17 mouse cellular contexts compared by ENCODE assay signal in the genomic region with DNA sequence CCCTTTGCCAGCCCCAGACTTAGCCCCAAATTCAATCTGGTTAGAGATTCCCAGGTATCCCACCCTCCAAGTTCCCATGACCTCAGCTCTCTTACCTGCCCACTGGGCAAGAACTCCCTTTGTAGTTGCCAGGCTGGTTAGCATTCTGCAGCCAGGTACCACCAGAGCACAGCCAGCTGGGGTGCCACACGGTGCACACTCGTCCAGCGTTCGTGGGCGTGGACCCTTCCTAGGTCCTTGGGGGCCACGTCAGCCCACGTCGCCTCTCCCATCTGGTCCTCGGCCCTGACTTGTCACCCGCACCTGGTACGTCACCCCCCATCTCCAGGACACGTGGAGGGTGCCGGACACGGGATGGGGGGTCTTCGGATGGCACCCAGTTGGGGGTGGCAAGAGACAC. TPM values are rescaled to one million over a fixed set of nuclear protein-coding genes. Genes with fewer than 3 reads are reported as not detected.
DNase-seq lines count a peak whose midpoint lies in the region; ATAC-seq and TF ChIP-seq lines count a peak whose summit lies in the region.
"Had no signal": no experiment of that assay in that cellular context is flagged by ENCODE, and none has a peak within 500 bp of the region (broad histone marks: within the 10 kb centered on the region; RNA-seq: fewer than 3 reads in every experiment).

No protein-coding gene starts in this region.

- ATAC-seq in forebrain, embryonic 12.5 days (ENCODE audit: low FRiP score): no peak
- no peak for ATAC-seq in forebrain, embryonic 11.5 days (replicated peaks; ENCODE audit: low FRiP score)
- no peak for ATAC-seq in midbrain, postnatal 0 days (ENCODE audit: low FRiP score)
- ATAC-seq in forebrain, embryonic 14.5 days: no peak
- no peak for ATAC-seq in hindbrain, postnatal 0 days

- peaks cover 29% of the 10 kb centered on the region for H3K4me1 ChIP-seq in forebrain, embryonic 12.5 days
- H3K4me1 ChIP-seq in forebrain, embryonic 11.5 days (replicated peaks; ENCODE audit: control insufficient read depth, insufficient read depth, low read length): 0 out of 2 replicates have a peak, but pooled peaks cover 2% of the 10 kb centered on the region
- peaks cover 32% of the 10 kb centered on the region for H3K4me1 ChIP-seq in midbrain, embryonic 10.5 days
- H3K4me1 ChIP-seq in midbrain, postnatal 0 days (ENCODE audit: insufficient read depth, low read length): 0 out of 2 replicates have a peak, but pooled peaks cover 4% of the 10 kb centered on the region
- H3K4me1 ChIP-seq in forebrain, embryonic 14.5 days (ENCODE audit: control insufficient read depth, insufficient read depth, low read length): peaks cover 14% of the 10 kb centered on the region
- H3K4me1 ChIP-seq in hindbrain, postnatal 0 days (ENCODE audit: insufficient read depth, low read length): peaks cover 15% of the 10 kb centered on the region

- no peak overlapping the region for H3K4me2 ChIP-seq in forebrain, embryonic 12.5 days
- H3K4me2 ChIP-seq in forebrain, embryonic 11.5 days (ENCODE audit: low read depth, low read length, severe bottlenecking): no peak overlapping the region
- no peak overlapping the region for H3K4me2 ChIP-seq in midbrain, postnatal 0 days (ENCODE audit: low read depth, low read length, poor library complexity, severe bottlenecking)
- H3K4me2 ChIP-seq in forebrain, embryonic 14.5 days (ENCODE audit: low read length): peak overlapping the region; percentile 41; the same call in 1 of the 2 replicates
- H3K4me2 ChIP-seq in hindbrain, postnatal 0 days (ENCODE audit: low read depth, low read length): peak overlapping the region; percentile 50
- H3K4me2 ChIP-seq: heart, embryonic 13.5 days had no signal

- no peak for DNase-seq in forebrain, embryonic 11.5 days (ENCODE audit: low spot score)
- no peak for DNase-seq in midbrain, embryonic 10.5 days (ENCODE audit: low spot score)
- no peak for DNase-seq in midbrain, postnatal 0 days (ENCODE audit: low spot score)
- DNase-seq in forebrain, embryonic 14.5 days (ENCODE audit: low spot score): no peak
- no peak for DNase-seq in hindbrain, postnatal 0 days (ENCODE audit: low spot score)
- DNase-seq in adrenal gland, postnatal 36 days: no peak
- no peak for DNase-seq in kidney, postnatal 25 days
- DNase-seq: embryo, embryonic 11 days; heart, postnatal 4 days; kidney, adult 18-20 months; lung, postnatal 36 days; spleen, adult 18-20 months; thymus, postnatal 14 days had no signal

- H3K4me3 ChIP-seq in forebrain, embryonic 12.5 days (replicated peaks): no peak overlapping the region
- no peak overlapping the region for H3K4me3 ChIP-seq in forebrain, embryonic 11.5 days (ENCODE audit: low read depth, low read length)
- no peak overlapping the region for H3K4me3 ChIP-seq in midbrain, embryonic 10.5 days
- no peak overlapping the region for H3K4me3 ChIP-seq in midbrain, postnatal 0 days (ENCODE audit: low read depth, low read length)
- H3K4me3 ChIP-seq in forebrain, embryonic 14.5 days (ENCODE audit: low read depth, low read length): no peak overlapping the region
- no peak overlapping the region for H3K4me3 ChIP-seq in hindbrain, postnatal 0 days (ENCODE audit: low read length)
- H3K4me3 ChIP-seq: heart, embryonic 13.5 days; midbrain, embryonic 15.5 days; neural tube, embryonic 13.5 days had no signal

- peaks cover 19% of the 10 kb centered on the region; the same call in 1 of the 2 replicates for H3K27me3 ChIP-seq in forebrain, embryonic 12.5 days
- no peaks in the 10 kb centered on the region; the same call in 1 of the 2 replicates for H3K27me3 ChIP-seq in forebrain, embryonic 11.5 days (ENCODE audit: control insufficient read depth, insufficient read depth, low read length)
- peaks cover 52% of the 10 kb centered on the region for H3K27me3 ChIP-seq in midbrain, embryonic 10.5 days (ENCODE audit: low read depth, poor library complexity, severe bottlenecking)
- no peaks in the 10 kb centered on the region for H3K27me3 ChIP-seq in midbrain, postnatal 0 days (ENCODE audit: insufficient read depth, low read length)
- no peaks in the 10 kb centered on the region for H3K27me3 ChIP-seq in forebrain, embryonic 14.5 days (replicated peaks; ENCODE audit: control insufficient read depth, insufficient read depth, low read length)
- H3K27me3 ChIP-seq in hindbrain, postnatal 0 days (ENCODE audit: insufficient read depth, low read length): no peaks in the 10 kb centered on the region

- H3K9me3 ChIP-seq in forebrain, embryonic 12.5 days: no peaks in the 10 kb centered on the region
- H3K9me3 ChIP-seq in forebrain, embryonic 11.5 days (ENCODE audit: control insufficient read depth, low read length): no peaks in the 10 kb centered on the region
- no peaks in the 10 kb centered on the region for H3K9me3 ChIP-seq in midbrain, embryonic 10.5 days (replicated peaks)
- no peaks in the 10 kb centered on the region for H3K9me3 ChIP-seq in midbrain, postnatal 0 days (ENCODE audit: low read length)
- H3K9me3 ChIP-seq in forebrain, embryonic 14.5 days (replicated peaks; ENCODE audit: control insufficient read depth, low read length): no peaks in the 10 kb centered on the region
- H3K9me3 ChIP-seq in hindbrain, postnatal 0 days (ENCODE audit: low read length): no peaks in the 10 kb centered on the region
- H3K9me3 ChIP-seq: heart, embryonic 13.5 days; midbrain, embryonic 15.5 days; neural tube, embryonic 13.5 days had no signal

- peak overlapping the region; percentile 40; the same call in 1 of the 2 replicates for H3K9ac ChIP-seq in forebrain, embryonic 12.5 days
- H3K9ac ChIP-seq in forebrain, embryonic 11.5 days (ENCODE audit: low read length): no peak overlapping the region
- no peak overlapping the region for H3K9ac ChIP-seq in midbrain, postnatal 0 days (replicated peaks; ENCODE audit: low read length, poor library complexity, severe bottlenecking)
- H3K9ac ChIP-seq in forebrain, embryonic 14.5 days (ENCODE audit: low read length): no peak overlapping the region
- 0 out of 2 replicates have a peak overlapping the region, but pooled peaks have one; percentile 41 for H3K9ac ChIP-seq in hindbrain, postnatal 0 days (replicated peaks; ENCODE audit: low read length)

- 85% methylated on average over 15 of the region's 15 CpGs for WGBS in forebrain, embryonic 12.5 days
- 78% methylated on average over 15 of the region's 15 CpGs for WGBS in forebrain, embryonic 11.5 days
- WGBS in midbrain, embryonic 10.5 days: 88% methylated on average over 15 of the region's 15 CpGs
- WGBS in midbrain, postnatal 0 days: 83% methylated on average over 15 of the region's 15 CpGs
- WGBS in forebrain, embryonic 14.5 days: 73% methylated on average over 15 of the region's 15 CpGs
- 71% methylated on average over 15 of the region's 15 CpGs for WGBS in hindbrain, postnatal 0 days

- no peak for TF ChIP-seq CTCF in midbrain, postnatal 0 days (IDR thresholded peaks at IDR 0.05)
- TF ChIP-seq CTCF in hindbrain, postnatal 0 days (IDR thresholded peaks at IDR 0.05; ENCODE audit: low read depth): no peak

- no peak overlapping the region for H3K27ac ChIP-seq in forebrain, embryonic 12.5 days
- H3K27ac ChIP-seq in forebrain, embryonic 11.5 days (ENCODE audit: low read depth, low read length): no peak overlapping the region
- peak overlapping the region; percentile 28; the same call in 1 of the 2 replicates for H3K27ac ChIP-seq in midbrain, embryonic 10.5 days (replicated peaks)
- no peak overlapping the region for H3K27ac ChIP-seq in midbrain, postnatal 0 days (ENCODE audit: low read depth, low read length)
- H3K27ac ChIP-seq in forebrain, embryonic 14.5 days (ENCODE audit: low read depth, low read length): peak overlapping the region; percentile 63; the same call in 1 of the 2 replicates
- 0 out of 2 replicates have a peak overlapping the region, but pooled peaks have one; percentile 15 for H3K27ac ChIP-seq in hindbrain, postnatal 0 days
- H3K27ac ChIP-seq: heart, embryonic 13.5 days; midbrain, embryonic 15.5 days; neural tube, embryonic 13.5 days had no signal

- H3K36me3 ChIP-seq in forebrain, embryonic 12.5 days (replicated peaks): no peaks in the 10 kb centered on the region
- no peaks in the 10 kb centered on the region for H3K36me3 ChIP-seq in forebrain, embryonic 11.5 days (ENCODE audit: control insufficient read depth, insufficient read depth, low read length)
- H3K36me3 ChIP-seq in midbrain, embryonic 10.5 days: no peaks in the 10 kb centered on the region
- no peaks in the 10 kb centered on the region for H3K36me3 ChIP-seq in midbrain, postnatal 0 days (ENCODE audit: insufficient read depth, low read length)
- no peaks in the 10 kb centered on the region for H3K36me3 ChIP-seq in forebrain, embryonic 14.5 days (ENCODE audit: control insufficient read depth, insufficient read depth, low read length)
- H3K36me3 ChIP-seq in hindbrain, postnatal 0 days (ENCODE audit: insufficient read depth, low read length): no peaks in the 10 kb centered on the region
- H3K36me3 ChIP-seq: heart, embryonic 13.5 days; midbrain, embryonic 15.5 days; neural tube, embryonic 13.5 days had no signal

RNA-seq across cellular contexts. Expression of a gene that starts 0.4 kb away (rescaled TPM):
- polyA plus RNA-seq in forebrain, embryonic 12.5 days (2016; fragmentation: Nextera tagmentation; extraction: Ambion mirVana): 0.32 and 0.35 TPM in 2 replicates
- polyA plus RNA-seq in forebrain, embryonic 11.5 days (2014; fragmentation: Nextera tagmentation; extraction: Ambion mirVana): 0.09 TPM in 1 of 2 replicates, not detected in the other
- 0.02 TPM in 1 of 2 replicates, not detected in the other for polyA plus RNA-seq in midbrain, embryonic 10.5 days (2016; fragmentation: Nextera tagmentation; extraction: Ambion mirVana)
- total RNA-seq in midbrain, postnatal 0 days (2014; rRNA removed): 1.1 and 2.4 TPM in 2 replicates
- polyA plus RNA-seq in midbrain, postnatal 0 days (2015; fragmentation: Nextera tagmentation; extraction: Ambion mirVana): 0.49 and 0.65 TPM in 2 replicates
- 0.64 and 0.91 TPM in 2 replicates for polyA plus RNA-seq in forebrain, embryonic 14.5 days (2014; fragmentation: Nextera tagmentation; extraction: Ambion mirVana)
- 3.1 and 4.0 TPM in 2 replicates for total RNA-seq in hindbrain, postnatal 0 days (2014; rRNA removed)
- 0.97 and 1.0 TPM in 2 replicates for polyA plus RNA-seq in hindbrain, postnatal 0 days (2015; fragmentation: Nextera tagmentation; extraction: Ambion mirVana)
- total RNA-seq in adrenal gland, postnatal 36 days (2021): under 1 TPM; 0.30 to 0.70 TPM
- polyA plus RNA-seq: heart, embryonic 13.5 days had no signal

RNA-seq across cellular contexts. Expression of a gene that starts 12.8 kb away (rescaled TPM):
- 6.2 and 7.6 TPM in 2 replicates for polyA plus RNA-seq in forebrain, embryonic 12.5 days (2016; fragmentation: Nextera tagmentation; extraction: Ambion mirVana)
- polyA plus RNA-seq in forebrain, embryonic 11.5 days (2014; fragmentation: Nextera tagmentation; extraction: Ambion mirVana): 10.0 and 12.1 TPM in 2 replicates
- 10.0 and 11.0 TPM in 2 replicates for polyA plus RNA-seq in midbrain, embryonic 10.5 days (2016; fragmentation: Nextera tagmentation; extraction: Ambion mirVana)
- total RNA-seq in midbrain, postnatal 0 days (2014; rRNA removed): 2.4 and 2.7 TPM in 2 replicates
- 8.6 and 10.4 TPM in 2 replicates for polyA plus RNA-seq in midbrain, postnatal 0 days (2015; fragmentation: Nextera tagmentation; extraction: Ambion mirVana)
- polyA plus RNA-seq in forebrain, embryonic 14.5 days (2014; fragmentation: Nextera tagmentation; extraction: Ambion mirVana): 7.8 and 8.6 TPM in 2 replicates
- total RNA-seq in hindbrain, postnatal 0 days (2014; rRNA removed): 3.1 and 6.1 TPM in 2 replicates
- polyA plus RNA-seq in hindbrain, postnatal 0 days (2015; fragmentation: Nextera tagmentation; extraction: Ambion mirVana): 10.0 and 10.2 TPM in 2 replicates
- total RNA-seq in adrenal gland, postnatal 36 days (2021): 10 to 100 TPM; 38.1 to 40.7 TPM

RNA-seq across cellular contexts. Expression of a gene that starts 28.5 kb away (rescaled TPM):
- polyA plus RNA-seq in forebrain, embryonic 12.5 days (2016; fragmentation: Nextera tagmentation; extraction: Ambion mirVana): 2.6 and 4.6 TPM in 2 replicates
- 5.7 and 9.4 TPM in 2 replicates for polyA plus RNA-seq in forebrain, embryonic 11.5 days (2014; fragmentation: Nextera tagmentation; extraction: Ambion mirVana)
- 9.1 and 9.5 TPM in 2 replicates for polyA plus RNA-seq in midbrain, embryonic 10.5 days (2016; fragmentation: Nextera tagmentation; extraction: Ambion mirVana)
- 1.7 and 2.6 TPM in 2 replicates for total RNA-seq in midbrain, postnatal 0 days (2014; rRNA removed)
- polyA plus RNA-seq in midbrain, postnatal 0 days (2015; fragmentation: Nextera tagmentation; extraction: Ambion mirVana): 4.3 and 4.9 TPM in 2 replicates
- polyA plus RNA-seq in forebrain, embryonic 14.5 days (2014; fragmentation: Nextera tagmentation; extraction: Ambion mirVana): 3.5 and 5.9 TPM in 2 replicates
- 2.0 and 3.4 TPM in 2 replicates for total RNA-seq in hindbrain, postnatal 0 days (2014; rRNA removed)
- 5.0 and 6.8 TPM in 2 replicates for polyA plus RNA-seq in hindbrain, postnatal 0 days (2015; fragmentation: Nextera tagmentation; extraction: Ambion mirVana)
- 1 to 10 TPM; 3.3 to 3.7 TPM for total RNA-seq in adrenal gland, postnatal 36 days (2021)

RNA-seq across cellular contexts. Expression of a gene that starts 49.0 kb away (rescaled TPM):
- polyA plus RNA-seq in forebrain, embryonic 12.5 days (2016; fragmentation: Nextera tagmentation; extraction: Ambion mirVana): not detected in 2 replicates
- polyA plus RNA-seq in forebrain, embryonic 11.5 days (2014; fragmentation: Nextera tagmentation; extraction: Ambion mirVana): 0.07 TPM in 1 of 2 replicates, not detected in the other
- not detected in 2 replicates for polyA plus RNA-seq in midbrain, embryonic 10.5 days (2016; fragmentation: Nextera tagmentation; extraction: Ambion mirVana)
- 0.33 and 0.38 TPM in 2 replicates for total RNA-seq in midbrain, postnatal 0 days (2014; rRNA removed)
- 0.19 and 0.22 TPM in 2 replicates for polyA plus RNA-seq in midbrain, postnatal 0 days (2015; fragmentation: Nextera tagmentation; extraction: Ambion mirVana)
- 0.05 TPM in 1 of 2 replicates, not detected in the other for polyA plus RNA-seq in forebrain, embryonic 14.5 days (2014; fragmentation: Nextera tagmentation; extraction: Ambion mirVana)
- 0.10 and 0.29 TPM in 2 replicates for total RNA-seq in hindbrain, postnatal 0 days (2014; rRNA removed)
- 0.40 and 0.58 TPM in 2 replicates for polyA plus RNA-seq in hindbrain, postnatal 0 days (2015; fragmentation: Nextera tagmentation; extraction: Ambion mirVana)
- 1 to 10 TPM in 1 of 2 experiments, under 1 TPM in 1; 0.76 to 1.4 TPM for total RNA-seq in adrenal gland, postnatal 36 days (2021)

RNA-seq across cellular contexts. Expression of a gene that starts 52.8 kb away (rescaled TPM):
- polyA plus RNA-seq in forebrain, embryonic 12.5 days (2016; fragmentation: Nextera tagmentation; extraction: Ambion mirVana): 3.5 and 4.5 TPM in 2 replicates
- polyA plus RNA-seq in forebrain, embryonic 11.5 days (2014; fragmentation: Nextera tagmentation; extraction: Ambion mirVana): 1.9 and 2.0 TPM in 2 replicates
- 5.9 and 6.7 TPM in 2 replicates for polyA plus RNA-seq in midbrain, embryonic 10.5 days (2016; fragmentation: Nextera tagmentation; extraction: Ambion mirVana)
- 5.9 and 7.2 TPM in 2 replicates for total RNA-seq in midbrain, postnatal 0 days (2014; rRNA removed)
- 4.5 and 6.3 TPM in 2 replicates for polyA plus RNA-seq in midbrain, postnatal 0 days (2015; fragmentation: Nextera tagmentation; extraction: Ambion mirVana)
- 2.4 and 2.7 TPM in 2 replicates for polyA plus RNA-seq in forebrain, embryonic 14.5 days (2014; fragmentation: Nextera tagmentation; extraction: Ambion mirVana)
- total RNA-seq in hindbrain, postnatal 0 days (2014; rRNA removed): 6.4 and 6.8 TPM in 2 replicates
- polyA plus RNA-seq in hindbrain, postnatal 0 days (2015; fragmentation: Nextera tagmentation; extraction: Ambion mirVana): 5.7 and 7.2 TPM in 2 replicates
- 10 to 100 TPM in 1 of 2 experiments, 1 to 10 TPM in 1; 6.8 to 10.2 TPM for total RNA-seq in adrenal gland, postnatal 36 days (2021)

Comparison
In these comparisons a context has a peak if more than half of its experiments do, and no peak if none do; other contexts are left out.
1. H3K27ac ChIP-seq: peak in midbrain, embryonic 10.5 days (single experiment), forebrain, embryonic 14.5 days (single experiment) and hindbrain, postnatal 0 days (single experiment); none in forebrain, embryonic 12.5 days (single experiment), forebrain, embryonic 11.5 days (single experiment) and midbrain, postnatal 0 days (single experiment).
2. H3K4me2 ChIP-seq: peak in forebrain, embryonic 14.5 days (single experiment) and hindbrain, postnatal 0 days (single experiment); none in forebrain, embryonic 12.5 days (single experiment), forebrain, embryonic 11.5 days (single experiment) and midbrain, postnatal 0 days (single experiment).
3. H3K9ac ChIP-seq: peak in forebrain, embryonic 12.5 days (single experiment) and hindbrain, postnatal 0 days (single experiment); none in forebrain, embryonic 11.5 days (single experiment), midbrain, postnatal 0 days (single experiment) and forebrain, embryonic 14.5 days (single experiment).